Comparison of ENCODE assay signal across 8 mouse cellular contexts in the genomic region with DNA sequence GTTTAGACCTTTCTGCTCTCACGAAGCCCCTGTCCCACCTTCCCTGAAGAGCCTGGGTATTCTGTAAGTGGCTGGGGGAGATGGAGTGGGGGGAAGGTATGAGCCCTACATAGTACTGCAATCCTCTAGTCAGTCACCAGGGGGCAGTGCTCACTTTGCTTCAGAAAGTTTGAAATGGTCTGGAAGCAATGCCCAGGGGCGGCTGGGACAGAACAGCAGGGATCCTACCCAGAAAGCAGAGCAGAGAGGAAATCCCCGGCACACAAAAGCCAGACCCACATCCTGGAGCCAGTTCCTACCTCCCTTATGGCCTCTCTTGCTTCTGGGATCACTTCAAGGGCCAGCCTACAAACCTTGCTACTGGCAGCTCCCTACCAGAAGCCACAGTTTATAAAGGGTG. TPM values are rescaled to one million over a fixed set of nuclear protein-coding genes. Genes with fewer than 3 reads are reported as not detected.
A peak's percentile ranks its signal among the peaks of the same experiment; 100 is the strongest.
DNase-seq lines count a peak whose midpoint lies in the region; ATAC-seq and TF ChIP-seq lines count a peak whose summit lies in the region.

No protein-coding gene starts in this region.

- peak overlapping the region; percentile 74 for H3K27ac ChIP-seq in embryonic facial prominence, embryonic 10.5 days (replicated peaks)
- H3K27ac ChIP-seq in kidney, embryonic 14.5 days (ENCODE audit: low read depth, low read length) = no peak overlapping the region; the same call in 1 of the 2 replicates
- peak overlapping the region; percentile 48; the same call in 1 of the 2 replicates for H3K27ac ChIP-seq in limb, embryonic 14.5 days (replicated peaks; ENCODE audit: low read depth, low read length)

- no peaks in the 10 kb centered on the region for H3K9me3 ChIP-seq in embryonic facial prominence, embryonic 10.5 days
- H3K9me3 ChIP-seq in kidney, embryonic 14.5 days (ENCODE audit: control insufficient read depth, low read length) = no peaks in the 10 kb centered on the region
- no peaks in the 10 kb centered on the region for H3K9me3 ChIP-seq in limb, embryonic 14.5 days (ENCODE audit: control insufficient read depth, low read length)

- H3K9ac ChIP-seq in kidney, embryonic 14.5 days (ENCODE audit: low read depth, low read length) = 0 out of 2 replicates have a peak overlapping the region, but pooled peaks have one; percentile 28
- peak overlapping the region; percentile 38 for H3K9ac ChIP-seq in limb, embryonic 14.5 days (ENCODE audit: low read depth, low read length, severe bottlenecking)

- 12% methylated on average over 3 of the region's 3 CpGs for WGBS in embryonic facial prominence, embryonic 10.5 days
- WGBS in kidney, embryonic 14.5 days = 30% methylated on average over 3 of the region's 3 CpGs
- WGBS in limb, embryonic 14.5 days = 13% methylated on average over 3 of the region's 3 CpGs

- peak; percentile 80 for DNase-seq in 416B (ENCODE audit: low read depth)
- peak; percentile 74 for DNase-seq in adrenal gland, adult 8-10 months
- DNase-seq in embryonic facial prominence, embryonic 10.5 days (ENCODE audit: low spot score) = peak; percentile 87
- peak; percentile 76 to 84 for DNase-seq in heart, adult 9 months (ENCODE audit: low spot score in 2 of 2)
- peak; percentile 93 for DNase-seq in limb, embryonic 14.5 days (ENCODE audit: low spot score)
- peak; percentile 87 for DNase-seq in naive thymus-derived CD4-positive, alpha-beta T cell, adult 2 months (ENCODE audit: low read depth)
- peak; percentile 73 to 89 for DNase-seq in spleen, postnatal 4 days (ENCODE audit: low spot score in 2 of 2)

- peaks cover 24% of the 10 kb centered on the region for H3K4me1 ChIP-seq in embryonic facial prominence, embryonic 10.5 days
- 0 out of 2 replicates have a peak, but pooled peaks cover 4% of the 10 kb centered on the region for H3K4me1 ChIP-seq in kidney, embryonic 14.5 days (ENCODE audit: control insufficient read depth, insufficient read depth, low read length)
- H3K4me1 ChIP-seq in limb, embryonic 14.5 days (ENCODE audit: control insufficient read depth, insufficient read depth, low read length) = peaks cover 4% of the 10 kb centered on the region; the same call in 1 of the 2 replicates

- H3K36me3 ChIP-seq in embryonic facial prominence, embryonic 10.5 days (replicated peaks) = peaks cover 92% of the 10 kb centered on the region
- peaks cover 30% of the 10 kb centered on the region for H3K36me3 ChIP-seq in kidney, embryonic 14.5 days (ENCODE audit: control insufficient read depth, insufficient read depth, low read length)
- peaks cover 28% of the 10 kb centered on the region for H3K36me3 ChIP-seq in limb, embryonic 14.5 days (ENCODE audit: control insufficient read depth, insufficient read depth, low read length)

- no peaks in the 10 kb centered on the region for H3K27me3 ChIP-seq in embryonic facial prominence, embryonic 10.5 days (replicated peaks; ENCODE audit: low read depth, poor library complexity, severe bottlenecking)
- no peaks in the 10 kb centered on the region for H3K27me3 ChIP-seq in kidney, embryonic 14.5 days (ENCODE audit: control insufficient read depth, insufficient read depth, low read length)
- no peaks in the 10 kb centered on the region for H3K27me3 ChIP-seq in limb, embryonic 14.5 days (ENCODE audit: control insufficient read depth, insufficient read depth, low read length)

- H3K4me2 ChIP-seq in kidney, embryonic 14.5 days (replicated peaks; ENCODE audit: low read depth, low read length) = no peak overlapping the region
- no peak overlapping the region for H3K4me2 ChIP-seq in limb, embryonic 14.5 days (replicated peaks; ENCODE audit: low read depth, low read length, severe bottlenecking)

- no peak for TF ChIP-seq POLR2A in limb, embryonic 14.5 days (IDR thresholded peaks at IDR 0.05; ENCODE audit: borderline replicate concordance, extremely low read depth, insufficient read depth, insufficient read length)

- ATAC-seq in kidney, embryonic 14.5 days (ENCODE audit: low FRiP score, low TSS enrichment) = peak; percentile 51
- peak; percentile 74 for ATAC-seq in limb, embryonic 14.5 days (ENCODE audit: low FRiP score, low read depth)

- no peak overlapping the region for H3K4me3 ChIP-seq in embryonic facial prominence, embryonic 10.5 days
- H3K4me3 ChIP-seq in kidney, embryonic 14.5 days (ENCODE audit: low read length) = no peak overlapping the region
- H3K4me3 ChIP-seq in limb, embryonic 14.5 days (replicated peaks; ENCODE audit: low read length) = no peak overlapping the region

RNA-seq across cellular contexts. Expression of gene Sardh, which starts 40.9 kb away (rescaled TPM):
- total RNA-seq in adrenal gland, adult 8-10 months (2022) = 10 to 100 TPM in 1 of 4 experiments, 1 to 10 TPM in 3; 8.1 to 11.2 (median 8.8) TPM
- polyA plus RNA-seq in embryonic facial prominence, embryonic 10.5 days (2016; fragmentation: Nextera tagmentation; extraction: Ambion mirVana) = 1.5 and 2.9 TPM in 2 replicates
- 17.6 and 29.9 TPM in 2 replicates for polyA plus RNA-seq in kidney, embryonic 14.5 days (2014; fragmentation: Nextera tagmentation; extraction: Ambion mirVana)
- polyA plus RNA-seq in limb, embryonic 14.5 days (2012; rRNA removed) = 9.9 and 10.9 TPM in 2 replicates
- 8.7 and 11.0 TPM in 2 replicates for polyA plus RNA-seq in limb, embryonic 14.5 days (2014; fragmentation: Nextera tagmentation; extraction: Ambion mirVana)
